Mouse (Mus musculus) heart, adult 8-10 months (tissue): ENCODE results near the gene Gm10037. TPM values are rescaled to one million over a fixed set of nuclear protein-coding genes. Genes with fewer than 3 reads are reported as not detected.
"Not testable (repeated sequence)": the region's sequence is repeated elsewhere in the genome, so short reads cannot be mapped to it uniquely, and the experiment has no call there.

Source experiments
- DNase-seq: peaks from one replicate; pipeline ENCODE4 v3.0.0; 2022; ENCODE audit warnings: low spot score
- total RNA-seq, 4 experiments: library from RNA; stranded (reverse); gene quantifications; 2 replicates each; pipeline ENCODE4 v1.2.4; 2022

Gm10037 gene
- total RNA-seq: under 1 TPM in 3 of 4 experiments, not detected in 1; 0.66 to 0.75 (median 0.72) TPM

- DNase-seq: peak; percentile 48
Observed at GRCm38 (mm10) chr13:67830911-67831336, at the start of gene Gm10037. Gene Gm10037 (plus strand): TSS chr13:67831106.

- no peak for DNase-seq
Observed at GRCm38 (mm10) chr13:67791921-67792455, 38.9 kb upstream of the Gm10037 start.

- DNase-seq: no peak
Observed at GRCm38 (mm10) chr13:67798618-67799017, 32.3 kb upstream of the Gm10037 start.

- DNase-seq: not testable (repeated sequence)
Observed at GRCm38 (mm10) chr13:67799151-67799550, 31.8 kb upstream of the Gm10037 start.

GRCm38 (mm10) chr13:67811651-67812210, 19.2 kb upstream of the Gm10037 start:
- DNase-seq: no peak

GRCm38 (mm10) chr13:67812961-67813709, 17.8 kb upstream of the Gm10037 start:
- no peak for DNase-seq

GRCm38 (mm10) chr13:67813710-67814660, 16.9 kb upstream of the Gm10037 start, which contains the start of gene Zfp273:
Gene Zfp273 (plus strand): TSS chr13:67813740.
- peak; percentile 86 for DNase-seq

GRCm38 (mm10) chr13:67818636-67819035, 12.3 kb upstream of the Gm10037 start:
- no peak for DNase-seq

- DNase-seq: not testable (repeated sequence)
Observed at GRCm38 (mm10) chr13:67833137-67833536, 2.2 kb downstream of the Gm10037 start.

GRCm38 (mm10) chr13:67843775-67844118, 12.8 kb downstream of the Gm10037 start:
- DNase-seq: no peak

GRCm38 (mm10) chr13:67844119-67844852, 13.4 kb downstream of the Gm10037 start:
- peak; percentile 67 for DNase-seq

- no peak for DNase-seq
Observed at GRCm38 (mm10) chr13:67844853-67845194, 13.9 kb downstream of the Gm10037 start.

- no peak for DNase-seq
Observed at GRCm38 (mm10) chr13:67850361-67850760, 19.5 kb downstream of the Gm10037 start.

- no peak for DNase-seq
Observed at GRCm38 (mm10) chr13:67853130-67853529, 22.2 kb downstream of the Gm10037 start.

- no peak for DNase-seq
Observed at GRCm38 (mm10) chr13:67853983-67854382, 23.1 kb downstream of the Gm10037 start.

- DNase-seq: no peak
Observed at GRCm38 (mm10) chr13:67857317-67857716, 26.4 kb downstream of the Gm10037 start.

- no peak for DNase-seq
Observed at GRCm38 (mm10) chr13:67862508-67862907, 31.6 kb downstream of the Gm10037 start.

- no peak for DNase-seq
Observed at GRCm38 (mm10) chr13:67863026-67863425, 32.1 kb downstream of the Gm10037 start, which contains the start of gene BC048507. Gene BC048507 (plus strand): TSS chr13:67863326.

GRCm38 (mm10) chr13:67864764-67865350, 34.0 kb downstream of the Gm10037 start:
- DNase-seq: no peak

- DNase-seq: no peak
Observed at GRCm38 (mm10) chr13:67867899-67868298, 37.0 kb downstream of the Gm10037 start.
